Mouse (Mus musculus) intestine, postnatal 0 days (tissue): ENCODE data around the gene Mapk7. TPM values are rescaled to one million over a fixed set of nuclear protein-coding genes. Genes with fewer than 3 reads are reported as not detected.
A peak's percentile ranks its signal among the peaks of the same experiment; 100 is the strongest.

ENCODE experiments used
- ATAC-seq: fragments of 200-750 bp; cut with Nextera tagmentation; 2 replicates; pipeline ENCODE4 v1.8.0; 2017; ENCODE audit warnings: mild to moderate bottlenecking, moderate TSS enrichment, moderate library complexity
- H3K27ac ChIP-seq: fragments of 300-500 bp; sonication (generic); 2 replicates; pipeline ENCODE4 v1.5.1; 2014; ENCODE audit warnings: mild to moderate bottlenecking, low read depth, low read length, moderate library complexity
- H3K27me3 ChIP-seq: fragments of 300-500 bp; sonication (generic); replicated peaks from 2 replicates; pipeline ENCODE4 v1.6.1; 2014; ENCODE audit warnings: low read length, mixed read lengths; ENCODE audit not compliant: control insufficient read depth, insufficient read depth
- H3K36me3 ChIP-seq: fragments of 300-500 bp; sonication (generic); 2 replicates; pipeline ENCODE4 v1.6.1; 2014; ENCODE audit warnings: mild to moderate bottlenecking, moderate library complexity; ENCODE audit not compliant: control insufficient read depth, insufficient read depth
- H3K4me1 ChIP-seq: fragments of 300-500 bp; sonication (generic); replicated peaks from 2 replicates; pipeline ENCODE4 v1.6.1; 2014; ENCODE audit warnings: antibody characterized with exemption, low read length, mixed read lengths; ENCODE audit not compliant: control insufficient read depth, insufficient read depth
- H3K4me2 ChIP-seq: fragments of 300-500 bp; sonication (generic); replicated peaks from 2 replicates; pipeline ENCODE4 v1.6.1; 2014; ENCODE audit warnings: low read depth, mild to moderate bottlenecking, moderate library complexity
- H3K4me3 ChIP-seq: fragments of 300-500 bp; sonication (generic); 2 replicates; pipeline ENCODE4 v1.5.1; 2014; ENCODE audit warnings: low read depth, low read length
- H3K9ac ChIP-seq: fragments of 300-500 bp; sonication (generic); 2 replicates; pipeline ENCODE4 v1.6.1; 2014; ENCODE audit warnings: mild to moderate bottlenecking, low read depth, low read length
- H3K9me3 ChIP-seq: fragments of 300-500 bp; sonication (generic); 2 replicates; pipeline ENCODE4 v1.6.1; 2016; ENCODE audit warnings: mixed run types; ENCODE audit not compliant: control insufficient read depth
- CTCF ChIP-seq: sonication (generic); IDR thresholded peaks from 2 replicates; pipeline ENCODE4 v1.5.1; 2016; ENCODE audit warnings: low read depth, mild to moderate bottlenecking, control low read depth, antibody characterized with exemption, moderate library complexity
- WGBS: fragments of 180-500 bp; shearing (Covaris S2); extraction: QIAGEN DNeasy Blood & Tissue Kit; methylation state at CpG from one replicate; pipeline ENCODE4 v1.1.7; 2014; 5-methylcytosine and 5-hydroxymethylcytosine counted together
- polyA plus RNA-seq: library from polyadenylated mRNA; unstranded; fragments of >200 nt; fragmentation: Nextera tagmentation; extraction: Ambion mirVana; gene quantifications from 2 replicates; pipeline ENCODE4 v1.2.1, GENCODE M21; 2015

Mapk7 gene
- polyA plus RNA-seq, 1 experiment from 2014 or later: 14.5 TPM

- H3K9me3 ChIP-seq: no peaks in the 10 kb centered on the region
- no peaks in the 10 kb centered on the region for H3K27me3 ChIP-seq
- peaks cover 43% of the 10 kb centered on the region for H3K36me3 ChIP-seq
- no peaks in the 10 kb centered on the region for H3K4me1 ChIP-seq
- H3K27ac ChIP-seq: no peak overlapping the region
- no peak for TF ChIP-seq CTCF
- no peak overlapping the region for H3K4me3 ChIP-seq
- no peak for ATAC-seq
- H3K9ac ChIP-seq: no peak overlapping the region
- 97% methylated on average over 1 of the region's 1 CpGs for WGBS
- H3K4me2 ChIP-seq: no peak overlapping the region
These were observed 23.8 kb upstream of the Mapk7 start for GRCm38 (mm10) chr11:61517971-61518370.

GRCm38 (mm10) chr11:61514953-61515352 is 20.7 kb upstream of the Mapk7 start:
- H3K4me2 ChIP-seq: no peak overlapping the region
- no peak overlapping the region for H3K4me3 ChIP-seq
- WGBS: 44% methylated on average over 3 of the region's 3 CpGs
- no peaks in the 10 kb centered on the region for H3K9me3 ChIP-seq
- H3K4me1 ChIP-seq: no peaks in the 10 kb centered on the region
- peak; percentile 75 for TF ChIP-seq CTCF
- H3K36me3 ChIP-seq: peaks cover 33% of the 10 kb centered on the region
- no peak for ATAC-seq
- no peak overlapping the region for H3K27ac ChIP-seq
- H3K27me3 ChIP-seq: no peaks in the 10 kb centered on the region
- H3K9ac ChIP-seq: no peak overlapping the region

- peak within 1 kb of the TSS; percentile 81 for H3K4me2 ChIP-seq
- under 1% methylated on average over 39 of the region's 39 CpGs for WGBS
- ATAC-seq: peak; percentile 87
- H3K9ac ChIP-seq: peak within 1 kb of the TSS; percentile 59; the same call in 1 of the 2 replicates
- peak; percentile 100 for TF ChIP-seq CTCF
- H3K27me3 ChIP-seq: no peaks in the 10 kb centered on the region
- peak within 1 kb of the TSS; percentile 60; the same call in 1 of the 2 replicates for H3K27ac ChIP-seq
- H3K4me1 ChIP-seq: no peaks in the 10 kb centered on the region
- H3K9me3 ChIP-seq: no peaks in the 10 kb centered on the region
- H3K4me3 ChIP-seq: peak within 1 kb of the TSS; percentile 57
- no peaks in the 10 kb centered on the region for H3K36me3 ChIP-seq
These were observed 10.6 kb upstream of the Mapk7 start, which contains the start of gene B9d1 for GRCm38 (mm10) chr11:61504713-61505257. TSS of gene B9d1 (plus strand) at chr11:61505144.

GRCm38 (mm10) chr11:61503933-61504332 is 9.7 kb upstream of the Mapk7 start:
- no peaks in the 10 kb centered on the region for H3K27me3 ChIP-seq
- no peaks in the 10 kb centered on the region for H3K4me1 ChIP-seq
- no peak overlapping the region for H3K4me3 ChIP-seq
- H3K27ac ChIP-seq: no peak overlapping the region
- no peaks in the 10 kb centered on the region for H3K9me3 ChIP-seq
- no peak overlapping the region for H3K9ac ChIP-seq
- no peaks in the 10 kb centered on the region for H3K36me3 ChIP-seq
- H3K4me2 ChIP-seq: no peak overlapping the region
- no peak for ATAC-seq
- no peak for TF ChIP-seq CTCF
- WGBS: 80% methylated on average over 8 of the region's 8 CpGs

GRCm38 (mm10) chr11:61498736-61499504 is 4.7 kb upstream of the Mapk7 start:
- no peaks in the 10 kb centered on the region for H3K9me3 ChIP-seq
- TF ChIP-seq CTCF: no peak
- 0 out of 2 replicates have a peak, but pooled peaks cover 5% of the 10 kb centered on the region for H3K4me1 ChIP-seq
- no peaks in the 10 kb centered on the region for H3K27me3 ChIP-seq
- no peak overlapping the region for H3K27ac ChIP-seq
- 62% methylated on average over 6 of the region's 6 CpGs for WGBS
- no peak for ATAC-seq
- no peak overlapping the region for H3K4me3 ChIP-seq
- H3K9ac ChIP-seq: no peak overlapping the region
- H3K4me2 ChIP-seq: no peak overlapping the region
- H3K36me3 ChIP-seq: no peaks in the 10 kb centered on the region

- H3K4me2 ChIP-seq: no peak overlapping the region
- no peaks in the 10 kb centered on the region for H3K36me3 ChIP-seq
- WGBS: 76% methylated on average over 1 of the region's 1 CpGs
- no peak overlapping the region for H3K4me3 ChIP-seq
- H3K27me3 ChIP-seq: no peaks in the 10 kb centered on the region
- H3K9me3 ChIP-seq: no peaks in the 10 kb centered on the region
- no peak overlapping the region for H3K9ac ChIP-seq
- H3K27ac ChIP-seq: no peak overlapping the region
- no peak for ATAC-seq
- 0 out of 2 replicates have a peak, but pooled peaks cover 13% of the 10 kb centered on the region for H3K4me1 ChIP-seq
- TF ChIP-seq CTCF: no peak
These were observed 3.3 kb upstream of the Mapk7 start for GRCm38 (mm10) chr11:61497490-61497889.
